Mouse (Mus musculus) liver, adult 2 months (tissue): ENCODE results near the gene Fgfr2.

Experiments used
- CTCF ChIP-seq: fragments of 200-500 bp; IDR thresholded peaks from 2 replicates; pipeline ENCODE4 v1.5.1; 2011; ENCODE audit warnings: low read depth, low read length, control low read depth
- POLR2A ChIP-seq: fragments of 200-500 bp; IDR thresholded peaks from 2 replicates; pipeline ENCODE4 v1.6.1; 2011; ENCODE audit warnings: low read length, control low read depth; ENCODE audit not compliant: insufficient read depth; ENCODE audit errors: extremely low read depth

GRCm38 (mm10) chr7:132210616-132211015 is 912.5 kb downstream of the Fgfr2 start:
- TF ChIP-seq CTCF (no peak), POLR2A (no peak)
